Mouse (Mus musculus) central nervous system, embryonic 14 days (tissue): Measurements from ENCODE around the gene Stk32c. TPM values are rescaled to one million over a fixed set of nuclear protein-coding genes. Genes with fewer than 3 reads are reported as not detected.

Experiments
- polyA plus RNA-seq: library from polyadenylated mRNA; depleted of rRNA; stranded (reverse); fragments of >200 nt; gene quantifications from 2 replicates; pipeline ENCODE4 v1.2.3, GENCODE M21; 2012; rRNA removed

Stk32c gene
- 23.0 and 23.8 TPM in 2 replicates for polyA plus RNA-seq

GRCm38 (mm10) chr7:139212754-139213745 lies at the start of gene Stk32c, which contains the start of gene Lrrc27:
Gene Stk32c (minus strand): TSS chr7:139213307.
Gene Lrrc27 (plus strand): TSS chr7:139212988.

DNA sequence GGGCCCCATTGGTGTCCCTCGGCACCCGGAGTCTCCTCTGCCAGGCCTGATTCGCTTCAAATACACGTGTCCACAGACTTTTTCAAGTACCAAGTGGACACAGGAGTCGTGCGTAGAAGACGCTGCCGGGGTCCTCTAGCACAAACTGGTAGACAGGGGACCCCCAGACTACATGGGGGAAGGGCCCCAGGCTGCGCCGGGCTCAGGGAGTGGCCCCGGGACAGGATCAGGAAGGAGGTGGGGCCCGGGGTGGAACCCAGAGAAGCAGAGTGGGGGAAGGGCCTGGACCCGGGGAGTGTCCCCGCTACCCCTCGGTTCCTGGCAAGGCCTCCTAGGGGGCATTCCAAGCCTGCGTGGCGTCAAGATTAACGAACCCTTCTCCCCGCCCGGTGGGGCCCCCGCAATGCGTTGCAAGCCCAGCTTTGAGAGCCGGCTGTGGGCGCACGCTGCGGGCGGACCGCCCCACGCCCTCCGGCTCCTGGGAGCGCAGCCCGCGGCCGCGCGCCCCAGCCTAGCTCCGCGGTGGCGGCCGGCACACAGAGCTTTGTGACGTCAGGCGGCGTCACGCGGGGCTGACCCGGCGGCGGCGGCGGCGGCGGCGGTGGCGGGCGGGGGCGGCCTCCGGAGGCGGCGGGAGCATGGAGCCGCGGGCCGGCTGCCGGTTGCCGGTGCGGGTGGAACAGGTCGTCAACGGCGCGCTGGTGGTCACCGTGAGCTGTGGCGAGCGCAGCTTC lies 34.9 kb upstream of the Stk32c start, which contains the start of gene Pwwp2b:
TSS of gene Pwwp2b (plus strand) at position 602 of the 734 bp plus-strand sequence.

DNA sequence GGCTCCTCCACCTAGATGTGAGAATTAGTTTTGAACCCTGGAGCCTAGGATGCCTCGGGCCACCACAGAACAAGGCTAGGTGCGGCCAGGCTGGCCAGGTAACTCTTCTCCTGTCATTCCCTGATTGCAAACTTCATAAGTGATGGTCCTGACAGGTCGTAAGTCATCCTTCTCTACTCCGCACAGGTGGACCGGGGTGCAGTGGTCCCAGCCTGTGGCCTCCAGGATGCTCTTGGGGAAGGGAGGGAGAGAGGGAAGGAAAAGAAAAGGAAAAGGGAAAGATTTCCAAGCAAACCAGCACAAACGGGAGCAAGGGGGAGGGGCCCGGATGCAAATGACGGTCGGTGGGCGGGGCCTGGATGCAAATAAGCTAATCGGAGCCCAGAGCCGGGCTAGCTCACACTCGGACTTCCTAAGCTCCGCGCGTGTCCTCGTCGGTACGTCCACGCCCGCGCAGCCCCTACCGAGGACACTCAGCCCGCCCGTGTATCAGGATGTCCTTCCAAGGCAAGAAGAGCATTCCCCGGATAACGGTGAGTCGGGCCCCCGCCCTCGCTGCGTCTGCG lies 127.4 kb downstream of the Stk32c start, which contains the start of gene Dpysl4:
TSS of gene Dpysl4 (plus strand) at position 373 of the 566 bp plus-strand sequence.

Other genes starting within 250 kb of the Stk32c start
- gene Dpysl4, start 127.3 kb downstream of the Stk32c start, polyA plus RNA-seq: 166 and 167 TPM in 2 replicates
- 8.4 and 9.0 TPM in 2 replicates for gene Lrrc27, start 319 bp downstream of the Stk32c start, polyA plus RNA-seq
- 3.5 and 4.2 TPM in 2 replicates for gene Pwwp2b, start 35.2 kb upstream of the Stk32c start, polyA plus RNA-seq
- 11.0 and 14.0 TPM in 2 replicates for gene Inpp5a, start 175.8 kb upstream of the Stk32c start, polyA plus RNA-seq